Mouse (Mus musculus): ENCODE measurements at regions not wholly inside any gene's neighbourhood (a gene's known extent, or its start where the extent isn't known, plus 50 kb on each side); places are given as distances from the start of the nearest gene placed in this dataset.
A peak's percentile ranks its signal among the peaks of the same experiment; 100 is the strongest.

- no peak for DNase-seq (ENCODE audit: low spot score in 2 of 2)
Observed at GRCm38 (mm10) chr3:52608086-52608426, 339.9 kb downstream of the Foxo1 start.

GRCm38 (mm10) chr3:52607379-52608085 is 339.4 kb downstream of the Foxo1 start:
- no peak for DNase-seq (ENCODE audit: low spot score in 2 of 2)

- DNase-seq (ENCODE audit: low spot score in 2 of 2) = no peak
Observed at GRCm38 (mm10) chr3:52605261-52605771, 337.2 kb downstream of the Foxo1 start.

GRCm38 (mm10) chr3:52603244-52603704 is 335.1 kb downstream of the Foxo1 start:
- DNase-seq (ENCODE audit: low spot score in 2 of 2) = no peak

- DNase-seq (ENCODE audit: low spot score in 2 of 2) = peak; percentile 25 to 70
Observed at GRCm38 (mm10) chr3:52601011-52601745, 333.0 kb downstream of the Foxo1 start.

DNA sequence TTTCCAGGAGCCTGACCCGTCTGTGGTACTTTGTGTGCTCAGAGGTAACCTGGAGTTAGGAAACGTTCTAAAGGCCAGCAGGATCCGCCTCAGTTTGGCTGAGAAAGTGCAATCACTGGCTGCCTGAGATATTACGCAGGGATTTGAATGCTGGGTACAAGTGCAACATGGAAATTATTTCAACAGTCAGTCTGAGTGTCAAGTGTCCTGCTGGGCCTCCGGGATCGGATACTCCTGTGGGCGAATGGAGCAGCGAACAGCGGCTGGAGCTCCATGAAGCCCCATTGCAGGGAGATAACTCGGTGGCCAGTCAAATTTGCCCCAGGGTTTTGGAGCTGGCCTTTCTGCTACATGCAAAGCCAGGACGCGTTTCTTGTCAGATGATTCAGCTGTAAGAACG is 332.4 kb downstream of the Foxo1 start:
- peak in 1 of 2 experiments; percentile 21 for DNase-seq (ENCODE audit: low spot score in 2 of 2)

- peak in 1 of 2 experiments; percentile 25 for DNase-seq (ENCODE audit: low spot score in 2 of 2)
Observed at GRCm38 (mm10) chr3:52600146-52600545, 332.0 kb downstream of the Foxo1 start.

- no peak for DNase-seq (ENCODE audit: low spot score in 2 of 2)
Observed at GRCm38 (mm10) chr3:52586418-52586817, 318.3 kb downstream of the Foxo1 start.

- no peak for DNase-seq (ENCODE audit: low spot score in 2 of 2)
Observed at GRCm38 (mm10) chr3:52579917-52580316, 311.8 kb downstream of the Foxo1 start.

DNA sequence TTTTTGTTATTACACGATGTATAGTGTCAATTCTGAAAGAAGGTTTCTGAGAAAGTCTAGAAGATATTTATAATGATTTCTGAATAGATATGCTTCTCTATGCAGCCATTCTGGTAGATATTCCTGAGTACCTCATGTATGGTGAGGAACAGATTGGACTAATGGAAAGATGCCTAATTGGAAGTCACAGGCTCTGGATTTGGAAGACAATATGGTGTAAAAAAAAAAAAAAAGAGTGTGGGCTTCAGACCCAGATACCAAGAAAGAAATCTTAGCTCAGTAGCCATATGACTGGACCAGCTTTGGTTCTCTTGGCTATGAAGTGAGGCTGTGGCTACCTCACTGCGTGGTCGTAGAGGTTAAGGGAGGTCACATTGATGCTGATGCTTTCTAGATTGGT is 311.0 kb downstream of the Foxo1 start:
- no peak for DNase-seq (ENCODE audit: low spot score in 2 of 2)

- no peak for DNase-seq (ENCODE audit: low spot score in 2 of 2)
Observed at GRCm38 (mm10) chr3:52576703-52577244, 308.6 kb downstream of the Foxo1 start.

- DNase-seq (ENCODE audit: low spot score in 2 of 2) = no peak
Observed at GRCm38 (mm10) chr3:52575237-52575798, 307.2 kb downstream of the Foxo1 start.

GRCm38 (mm10) chr3:52574341-52574740 is 306.2 kb downstream of the Foxo1 start:
- DNase-seq (ENCODE audit: low spot score in 2 of 2) = no peak

DNA sequence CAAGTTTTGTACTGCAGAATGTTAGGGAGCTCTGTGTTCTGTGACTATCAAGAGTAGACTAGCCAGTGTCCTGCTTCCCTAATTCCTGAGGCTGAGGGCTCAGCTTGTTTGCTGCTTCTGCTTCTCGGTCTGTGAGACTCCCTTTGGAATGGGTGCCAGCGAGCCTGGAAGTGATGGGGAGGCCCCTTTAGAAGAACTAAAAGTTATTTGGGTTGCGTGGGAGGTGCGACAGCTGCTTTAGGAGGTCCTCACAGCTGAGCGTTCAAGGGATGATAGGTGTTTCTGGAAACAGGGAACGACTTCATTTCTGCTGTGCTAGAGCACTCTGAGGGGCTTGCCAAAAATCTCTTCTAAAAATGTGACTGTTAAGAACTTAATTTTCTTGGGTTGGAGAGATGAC is 305.7 kb downstream of the Foxo1 start:
- DNase-seq (ENCODE audit: low spot score in 2 of 2) = no peak

DNA sequence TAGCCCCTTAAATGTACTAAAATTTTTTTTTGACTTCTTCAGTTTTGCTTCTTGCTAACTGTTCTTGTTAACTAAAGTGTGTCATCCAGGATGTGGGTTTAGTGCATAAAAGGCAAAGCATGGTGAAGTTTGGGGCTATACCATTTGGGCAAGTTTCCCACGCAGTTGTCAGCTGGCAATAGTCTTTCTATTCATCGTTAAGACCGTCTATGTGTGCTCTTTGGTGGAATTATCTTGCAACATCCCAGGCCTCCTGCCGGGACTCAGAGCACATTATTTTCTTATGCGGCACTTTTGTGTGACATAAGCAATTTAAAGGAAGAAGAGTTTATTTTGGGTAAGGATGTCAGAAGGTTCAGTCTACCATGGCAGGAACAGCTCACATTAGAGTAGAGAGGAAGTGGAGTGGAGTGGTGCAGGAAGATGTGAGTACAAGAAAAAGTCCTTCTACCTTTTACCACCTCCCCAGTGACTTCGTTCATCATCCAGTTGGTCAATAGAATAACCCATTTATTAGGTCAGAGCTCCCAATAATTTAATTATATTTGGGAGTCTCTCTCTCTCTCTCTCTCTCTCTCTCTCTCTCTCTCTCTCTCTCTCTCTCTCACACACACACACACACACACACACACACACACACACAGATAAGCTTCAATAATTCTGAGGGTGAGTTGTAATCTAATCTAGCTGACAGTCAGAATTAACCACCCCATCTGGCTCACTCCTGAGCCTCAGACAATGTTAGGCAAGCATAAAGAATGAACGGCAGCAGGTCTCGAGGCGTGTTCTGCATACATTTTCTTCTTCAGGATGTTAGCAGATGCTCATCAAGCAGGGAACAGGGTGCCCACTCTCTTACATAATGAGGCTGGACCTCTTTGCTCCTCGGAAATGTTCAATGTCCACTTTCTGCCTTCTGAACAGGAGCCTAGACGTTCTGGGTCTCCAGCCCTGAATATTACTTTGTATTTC is 304.7 kb downstream of the Foxo1 start:
- no peak for DNase-seq (ENCODE audit: low spot score in 2 of 2)

GRCm38 (mm10) chr3:52567606-52568372 is 299.7 kb downstream of the Foxo1 start:
- DNase-seq (ENCODE audit: low spot score in 2 of 2) = no peak

DNA sequence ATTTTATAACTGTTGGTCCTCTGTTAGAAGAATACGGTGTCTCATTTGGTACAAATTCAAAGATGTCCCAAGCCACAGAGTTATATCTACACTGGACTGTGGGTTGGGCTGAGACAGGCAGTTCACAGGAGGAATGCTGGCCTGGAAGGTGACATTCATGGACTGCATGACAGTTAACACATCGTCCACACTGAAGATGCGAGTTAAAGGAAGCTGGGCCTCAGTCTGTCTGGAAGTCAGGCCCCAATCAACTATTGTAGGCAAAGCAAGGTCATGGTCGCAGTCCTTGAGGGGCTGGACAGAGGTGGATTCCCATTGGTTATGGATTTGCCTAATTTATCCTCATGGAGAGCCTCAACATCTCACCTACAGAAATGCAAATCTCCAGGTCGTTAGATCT is 295.5 kb downstream of the Foxo1 start:
- no peak for DNase-seq (ENCODE audit: low spot score in 2 of 2)

DNA sequence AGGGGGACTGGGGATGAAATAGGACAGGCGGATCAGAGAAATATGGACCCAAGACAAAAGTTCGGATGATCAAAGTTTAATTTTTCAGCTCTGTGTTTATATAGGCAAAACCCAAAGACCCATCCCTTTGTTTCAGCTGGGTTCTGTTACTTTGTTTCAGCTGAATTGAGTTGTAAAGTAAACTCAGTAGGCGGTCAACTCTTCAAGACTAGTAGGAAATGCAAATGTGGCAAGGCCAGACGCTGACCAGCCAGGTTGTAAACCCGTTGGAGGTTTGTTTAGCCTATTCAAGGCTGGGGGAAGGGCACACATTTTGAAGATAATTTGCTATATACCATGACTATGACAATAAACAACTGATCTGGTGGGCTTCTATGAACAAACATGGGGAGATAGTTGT is 294.7 kb downstream of the Foxo1 start:
- no peak for DNase-seq (ENCODE audit: low spot score in 2 of 2)

DNA sequence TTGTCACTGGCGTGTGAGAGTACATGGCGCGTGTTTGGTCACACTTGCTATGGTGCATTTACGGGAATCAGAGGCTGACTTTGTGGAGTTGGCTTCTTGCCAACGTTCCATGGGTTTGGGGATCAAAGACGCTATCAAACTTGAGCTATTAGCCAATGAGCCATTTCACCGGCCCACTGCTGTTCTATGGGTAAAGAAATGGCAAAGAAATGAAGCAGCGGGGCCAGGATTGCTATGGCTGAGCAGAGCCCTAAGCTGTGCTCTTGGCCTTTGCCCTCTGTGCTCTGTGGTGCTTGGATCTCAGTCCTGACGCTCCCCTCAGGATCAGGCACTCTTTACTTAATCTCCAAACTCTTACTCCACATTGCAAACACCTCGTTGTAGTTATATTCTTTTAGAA is 291.3 kb downstream of the Foxo1 start:
- DNase-seq (ENCODE audit: low spot score in 2 of 2) = no peak

DNA sequence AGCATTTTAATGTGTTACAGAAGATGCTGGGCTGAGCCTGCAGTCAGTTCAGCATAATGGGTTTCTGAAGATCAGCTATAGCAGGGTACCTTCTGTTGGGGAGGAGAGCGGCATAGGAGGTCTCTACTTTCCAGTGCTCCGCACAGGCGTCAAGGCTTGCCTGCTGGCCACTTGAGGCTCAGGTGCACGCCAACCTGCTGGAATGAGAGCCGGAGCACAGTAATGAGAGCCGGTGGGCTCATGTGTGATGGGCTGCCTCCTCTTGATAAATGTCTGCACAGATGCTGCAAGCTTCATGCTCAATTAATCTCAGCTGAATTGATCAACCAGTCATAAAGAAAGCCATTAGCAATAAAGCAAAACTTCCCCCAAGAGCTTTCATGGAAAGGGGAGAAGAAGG is 290.6 kb downstream of the Foxo1 start:
- no peak for DNase-seq (ENCODE audit: low spot score in 2 of 2)
